Mouse (Mus musculus) myocyte (in vitro differentiated cells): Measurements from ENCODE around the gene Serinc4. TPM values are rescaled to one million over a fixed set of nuclear protein-coding genes. Genes with fewer than 3 reads are reported as not detected.
"Not testable (repeated sequence)": the region's sequence is repeated elsewhere in the genome, so short reads cannot be mapped to it uniquely, and the experiment has no call there.

Experiments used
- H3K27me3 ChIP-seq: one replicate; pipeline ENCODE4 v1.6.1; 2011; ENCODE audit not compliant: control insufficient read depth, insufficient read depth, insufficient read length
- H3K36me3 ChIP-seq: one replicate; pipeline ENCODE4 v1.6.1; 2011; ENCODE audit not compliant: control insufficient read depth, insufficient read depth
- H3K4me2 ChIP-seq: one replicate; pipeline ENCODE4 v1.6.1; 2011; ENCODE audit warnings: low read depth, control low read depth
- H3K4me3 ChIP-seq: one replicate; pipeline ENCODE4 v1.5.1; 2011; ENCODE audit warnings: mild to moderate bottlenecking, control low read depth, moderate library complexity
- H3K79me2 ChIP-seq: one replicate; pipeline ENCODE4 v1.6.1; 2011; ENCODE audit not compliant: control insufficient read depth, insufficient read depth
- H3ac ChIP-seq: one replicate; pipeline ENCODE4 v1.6.1; 2011; ENCODE audit not compliant: control insufficient read depth, insufficient read length
- CEBPB ChIP-seq: IDR thresholded peaks from 2 replicates; pipeline ENCODE4 v1.6.1; 2011; ENCODE audit warnings: mild to moderate bottlenecking, moderate library complexity; ENCODE audit not compliant: poor library complexity, insufficient read depth, severe bottlenecking
- E2F4 ChIP-seq: IDR thresholded peaks from one replicate; pipeline ENCODE4 v1.6.1; 2011; ENCODE audit warnings: mild to moderate bottlenecking, control low read depth, moderate library complexity; ENCODE audit not compliant: insufficient read depth
- MAX ChIP-seq: IDR thresholded peaks from one replicate; pipeline ENCODE4 v1.6.1; 2011; ENCODE audit warnings: low read depth, mild to moderate bottlenecking, control low read depth
- MYOD1 ChIP-seq, 3 experiments: IDR thresholded peaks; one replicate each; pipeline ENCODE4 v1.6.1; 2011; ENCODE audit warnings: control low read depth in 2 of 3, low read depth in 2 of 3, mild to moderate bottlenecking in 2 of 3, moderate library complexity in 1 of 3; ENCODE audit not compliant: insufficient read length in 2 of 3, control insufficient read depth in 1 of 3
- MYOG ChIP-seq, 3 experiments: IDR thresholded peaks; one replicate each; pipeline ENCODE4 v1.6.1; 2011; ENCODE audit warnings: control low read depth in 2 of 3, low read depth in 2 of 3, mild to moderate bottlenecking in 2 of 3; ENCODE audit not compliant: insufficient read length in 2 of 3, control insufficient read depth in 1 of 3, insufficient read depth in 1 of 3
- POLR2A ChIP-seq: IDR thresholded peaks from one replicate; pipeline ENCODE4 v1.6.1; 2011; ENCODE audit warnings: low read depth, mild to moderate bottlenecking, control low read depth, moderate library complexity; ENCODE audit not compliant: insufficient read length
- POLR2AphosphoS2 ChIP-seq: IDR thresholded peaks from one replicate; pipeline ENCODE4 v1.6.1; 2011; ENCODE audit warnings: low read depth, control low read depth; ENCODE audit not compliant: insufficient read length
- REST ChIP-seq: IDR thresholded peaks from one replicate; pipeline ENCODE4 v1.6.1; 2011; ENCODE audit warnings: mild to moderate bottlenecking, control low read depth, moderate library complexity; ENCODE audit not compliant: insufficient read depth, insufficient read length
- SRF ChIP-seq: IDR thresholded peaks from one replicate; pipeline ENCODE4 v1.6.1; 2011; ENCODE audit warnings: low read depth; ENCODE audit not compliant: control insufficient read depth, insufficient read length
- TCF12 ChIP-seq: IDR thresholded peaks from one replicate; pipeline ENCODE4 v1.6.1; 2011; ENCODE audit warnings: mild to moderate bottlenecking, control low read depth; ENCODE audit not compliant: poor library complexity, insufficient read depth, severe bottlenecking
- TCF3 ChIP-seq: IDR thresholded peaks from one replicate; pipeline ENCODE4 v1.6.1; 2011; ENCODE audit warnings: low read depth, control low read depth; ENCODE audit not compliant: insufficient read length
- USF1 ChIP-seq: IDR thresholded peaks from one replicate; pipeline ENCODE4 v1.6.1; 2011; ENCODE audit warnings: low read depth, mild to moderate bottlenecking, control low read depth, moderate library complexity
- polyA plus RNA-seq: library from polyadenylated mRNA; unstranded; fragments of >200 nt; fragmentation: generic; extraction: Trizol; gene quantifications from one replicate; pipeline ENCODE4 v1.2.1, GENCODE M21; 2012; ENCODE audit warnings: missing spikeins

The Serinc4 gene
- polyA plus RNA-seq, 1 experiment: 0.32 TPM

DNA sequence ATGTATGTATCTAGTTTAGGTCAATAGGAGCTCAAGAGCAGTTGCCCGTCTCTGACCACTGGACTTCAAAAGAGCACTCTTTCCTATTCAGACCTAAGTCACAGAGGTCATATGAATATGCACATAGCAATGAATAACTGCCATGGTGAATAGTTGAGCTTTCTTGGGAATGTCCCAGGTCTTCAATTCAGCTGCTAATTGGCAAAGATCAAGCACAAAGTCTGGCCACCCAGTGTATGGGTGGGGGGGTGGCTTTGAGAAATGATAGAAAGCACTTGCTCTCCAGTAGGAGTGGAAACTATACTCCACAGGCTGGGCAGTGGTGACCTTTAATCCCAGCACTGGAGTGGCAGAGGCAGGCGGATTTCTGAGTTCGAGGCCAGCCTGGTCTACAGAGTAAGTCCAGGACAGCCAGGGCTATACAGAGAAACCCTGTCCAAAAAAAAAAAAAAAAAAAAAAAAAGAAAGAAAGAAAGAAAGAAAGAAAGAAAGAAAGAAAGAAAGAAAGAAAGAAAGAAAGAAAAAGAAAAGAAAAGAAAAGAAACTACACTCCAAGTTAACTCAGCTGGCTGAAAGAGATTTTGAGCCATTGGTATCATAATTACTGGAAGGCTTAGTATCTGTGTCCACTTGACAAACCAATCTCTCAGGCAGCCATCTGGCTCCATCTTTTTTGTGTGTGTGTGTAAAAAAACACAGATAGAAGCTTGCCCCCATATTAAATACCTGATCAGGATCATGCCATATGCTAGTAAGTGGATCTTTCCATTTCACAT, 21.1 kb upstream of the Serinc4 start:
- TF ChIP-seq MYOG (IDR thresholded peaks at IDR 0.05; ENCODE audit: control insufficient read depth in 1 of 3, insufficient read depth in 1 of 3, insufficient read length in 2 of 3, low read depth in 2 of 3) (no peak), POLR2AphosphoS2 (no peak), MYOD1 (IDR thresholded peaks at IDR 0.05; ENCODE audit: control insufficient read depth in 1 of 3, insufficient read length in 2 of 3, low read depth in 2 of 3) (no peak), E2F4 (no peak), POLR2A (no peak), TCF3 (no peak), REST (no peak), USF1 (no peak), SRF (no peak), TCF12 (no peak), MAX (no peak), CEBPB (no peak)
- no peak overlapping the region for H3K4me2 ChIP-seq
- H3K79me2 ChIP-seq: peaks cover 6% of the 10 kb centered on the region
- H3K4me3 ChIP-seq: no peak overlapping the region
- no peaks in the 10 kb centered on the region for H3K27me3 ChIP-seq
- H3K36me3 ChIP-seq: no peaks in the 10 kb centered on the region
- H3ac ChIP-seq: no peak overlapping the region

DNA sequence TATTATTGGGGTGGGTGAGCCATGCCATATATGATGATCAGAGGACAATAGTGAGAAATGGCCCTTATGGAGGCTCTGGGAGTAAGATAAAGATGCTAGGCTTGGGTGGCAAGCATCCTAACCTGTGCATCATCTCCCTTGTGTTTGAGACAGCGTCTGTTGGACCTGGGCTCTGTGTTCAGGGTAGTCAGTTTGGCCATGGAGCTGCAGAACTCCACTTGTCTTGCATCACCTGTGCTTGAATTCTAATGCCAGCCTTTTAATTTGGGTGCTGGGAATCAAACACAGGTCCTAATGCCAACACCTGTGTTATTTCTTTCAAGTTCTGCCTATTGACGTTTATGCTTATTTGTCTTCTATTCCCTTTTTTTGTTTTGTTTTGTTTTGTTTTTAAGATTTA, 18.7 kb upstream of the Serinc4 start:
- H3ac ChIP-seq, H3K4me2 ChIP-seq, H3K4me3 ChIP-seq, H3K36me3 ChIP-seq, H3K27me3 ChIP-seq: not testable (repeated sequence)
- peaks cover 16% of the 10 kb centered on the region for H3K79me2 ChIP-seq

DNA sequence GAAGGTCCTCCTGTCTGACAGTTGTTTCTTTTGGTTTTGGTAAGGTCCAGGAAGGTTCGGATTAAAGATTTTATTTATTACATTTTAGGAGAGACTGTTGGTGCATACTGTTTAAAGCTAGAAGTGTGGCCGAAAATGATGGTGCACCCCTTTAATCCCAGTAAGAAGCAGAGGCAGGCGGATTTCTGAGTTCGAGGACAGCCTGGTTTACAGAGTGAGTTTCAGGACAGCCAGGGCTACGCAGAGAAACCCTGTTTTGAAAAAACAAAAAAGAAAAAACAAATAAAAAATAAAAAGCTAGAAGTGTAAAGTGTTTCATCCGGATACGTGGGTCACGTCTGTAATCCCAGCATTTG, 17.6 kb upstream of the Serinc4 start:
- peak overlapping the region; percentile 40 for H3K4me3 ChIP-seq
- H3K36me3 ChIP-seq: no peaks in the 10 kb centered on the region
- peaks cover 16% of the 10 kb centered on the region for H3K79me2 ChIP-seq
- TF ChIP-seq TCF12: no peak
- TF ChIP-seq POLR2AphosphoS2: no peak
- no peak for TF ChIP-seq USF1
- TF ChIP-seq SRF: no peak
- no peak for TF ChIP-seq REST
- no peak for TF ChIP-seq MYOD1 (IDR thresholded peaks at IDR 0.05; ENCODE audit: control insufficient read depth in 1 of 3, insufficient read length in 2 of 3, low read depth in 2 of 3)
- TF ChIP-seq MAX: no peak
- no peak for TF ChIP-seq TCF3
- no peak for TF ChIP-seq CEBPB
- no peak for TF ChIP-seq MYOG (IDR thresholded peaks at IDR 0.05; ENCODE audit: control insufficient read depth in 1 of 3, insufficient read depth in 1 of 3, insufficient read length in 2 of 3, low read depth in 2 of 3)
- no peaks in the 10 kb centered on the region for H3K27me3 ChIP-seq
- no peak overlapping the region for H3ac ChIP-seq
- H3K4me2 ChIP-seq: peak overlapping the region; percentile 86

DNA sequence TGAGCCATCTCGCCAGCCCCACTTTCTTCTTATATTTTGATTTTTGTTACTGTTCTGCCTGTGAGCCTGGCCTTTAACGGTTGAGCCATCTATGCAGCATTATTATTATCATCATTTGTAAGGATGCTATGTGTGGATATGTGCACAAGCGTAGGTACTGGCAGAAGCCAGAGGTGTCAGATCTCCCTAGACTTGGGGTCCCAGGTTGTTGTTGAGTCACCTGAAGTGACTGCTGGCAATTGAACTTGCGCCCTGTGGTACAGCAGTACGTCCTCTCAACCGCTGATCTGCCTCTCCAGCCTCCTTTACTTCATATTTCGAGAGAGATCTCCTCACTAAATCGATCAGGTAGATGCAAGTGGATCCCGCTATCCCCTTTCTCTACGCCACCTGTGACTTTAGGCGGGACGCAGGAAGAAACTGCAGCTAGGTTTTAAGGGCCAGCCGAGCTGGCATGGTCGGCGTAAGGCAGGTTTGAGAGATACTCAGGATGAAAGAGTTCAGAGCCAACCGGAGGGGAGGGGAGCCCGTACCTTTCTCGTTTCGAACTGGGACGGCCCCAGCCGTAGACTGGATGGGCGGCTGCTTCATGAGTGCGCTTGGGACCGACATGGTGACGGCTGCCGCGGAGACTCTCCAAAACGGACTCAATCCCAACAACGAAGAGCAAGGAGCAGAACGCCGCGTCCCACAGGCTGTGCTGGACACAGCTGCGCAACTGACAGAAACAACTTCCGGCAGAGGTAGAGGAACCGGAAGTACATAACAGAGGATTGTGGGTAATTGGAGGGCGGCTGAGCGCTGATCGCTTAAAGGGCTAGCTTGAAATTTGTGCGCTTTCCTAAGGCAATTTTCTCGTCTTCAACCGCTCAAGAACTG, 17.0 kb upstream of the Serinc4 start, which contains the start of gene Mfap1b:
Gene Mfap1b, minus strand, starts transcription at position 767 of the 879 bp plus-strand sequence.
- Histone ChIP-seq H3K4me2 (peak within 1 kb of the TSS; percentile 86), H3K4me3 (peak within 1 kb of the TSS; percentile 40), H3K79me2 (peaks cover 16% of the 10 kb centered on the region)
- not testable (repeated sequence) for H3K27me3 ChIP-seq, H3K36me3 ChIP-seq, H3ac ChIP-seq
- TF ChIP-seq MYOD1 (IDR thresholded peaks at IDR 0.05; ENCODE audit: control insufficient read depth in 1 of 3, insufficient read length in 2 of 3, low read depth in 2 of 3): peak in 2 of 3 experiments; percentile 23 to 28
- peak in 1 of 3 experiments; percentile 52 for TF ChIP-seq MYOG (IDR thresholded peaks at IDR 0.05; ENCODE audit: control insufficient read depth in 1 of 3, insufficient read depth in 1 of 3, insufficient read length in 2 of 3, low read depth in 2 of 3)
- TF ChIP-seq POLR2AphosphoS2: peak; percentile 84
- peak; percentile 74 for TF ChIP-seq POLR2A

DNA sequence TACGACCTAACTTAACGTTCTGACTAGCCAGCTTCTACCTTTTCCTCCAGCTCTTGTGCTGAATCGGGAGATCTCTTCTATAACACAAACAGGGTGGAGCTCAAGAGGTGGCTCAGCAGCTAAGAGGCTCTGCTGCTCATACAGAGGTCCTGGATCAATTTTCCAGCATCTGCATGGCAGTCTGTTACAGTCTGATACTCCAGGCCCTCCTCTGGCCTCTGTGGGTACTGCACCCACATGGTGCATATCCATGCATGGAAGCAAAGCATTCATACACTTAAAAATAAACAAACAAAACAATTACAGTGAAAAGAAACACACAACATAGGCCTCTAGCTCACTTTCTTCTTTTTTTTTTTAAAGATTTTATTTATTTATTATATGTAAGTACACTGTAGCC, 16.2 kb upstream of the Serinc4 start:
- Histone ChIP-seq H3K4me2 (peak overlapping the region; percentile 70), H3K4me3 (peak overlapping the region; percentile 40)

DNA sequence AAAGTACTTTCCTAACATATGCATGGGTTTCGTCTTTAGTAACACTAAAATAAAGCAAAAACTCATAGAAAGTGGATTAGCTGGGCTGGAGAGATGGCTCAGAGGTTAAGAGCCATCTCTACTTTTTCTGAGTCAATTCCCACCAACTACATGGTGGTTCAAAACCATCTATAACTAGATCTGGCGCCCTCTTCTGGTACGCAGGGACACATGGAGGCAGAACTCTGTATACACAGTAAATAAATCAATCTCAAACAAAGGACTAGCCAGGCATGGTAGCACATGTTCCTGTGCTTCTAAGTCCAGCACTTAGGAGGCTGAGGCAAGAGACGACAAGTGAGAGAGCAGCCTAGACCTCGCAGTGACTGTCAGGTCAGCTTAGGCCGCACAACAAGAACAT, 12.4 kb upstream of the Serinc4 start:
- not testable (repeated sequence) for H3K27me3 ChIP-seq, H3K4me2 ChIP-seq, H3K36me3 ChIP-seq, H3ac ChIP-seq, H3K4me3 ChIP-seq
- H3K79me2 ChIP-seq: peaks cover 16% of the 10 kb centered on the region

More for the DNA sequence above, 16.2 kb upstream of the Serinc4 start:
- peaks cover 16% of the 10 kb centered on the region for H3K79me2 ChIP-seq
- H3K27me3 ChIP-seq, H3ac ChIP-seq, H3K36me3 ChIP-seq: not testable (repeated sequence)
